Mouse (Mus musculus): ENCODE results near the gene Fndc11.

The Fndc11 gene

DNA sequence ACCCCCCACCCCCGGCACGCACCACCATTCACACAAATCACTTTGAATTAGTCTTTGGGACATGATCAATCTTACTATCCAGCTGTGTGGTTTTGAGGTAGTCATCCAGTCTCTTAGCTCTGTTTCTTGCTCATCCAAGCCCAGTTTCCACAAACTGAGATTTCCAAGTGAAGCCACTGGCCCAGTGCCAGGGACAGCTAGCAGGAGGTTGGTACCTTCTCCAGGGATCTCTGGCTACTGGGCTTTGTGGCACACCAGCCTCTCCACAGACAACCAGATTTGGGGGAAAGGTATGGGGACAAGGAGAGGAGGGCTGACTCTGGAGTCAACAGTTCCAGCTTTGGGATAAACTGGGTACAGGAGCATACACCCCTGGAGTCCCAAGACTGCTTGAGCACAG is 548 bp downstream of the Fndc11 start:
- no peak for DNase-seq

- DNase-seq, result no peak
These were observed 5.2 kb downstream of the Fndc11 start for GRCm38 (mm10) chr2:181224994-181225393.

GRCm38 (mm10) chr2:181227122-181227521 is 7.3 kb downstream of the Fndc11 start:
- DNase-seq, result no peak

DNA sequence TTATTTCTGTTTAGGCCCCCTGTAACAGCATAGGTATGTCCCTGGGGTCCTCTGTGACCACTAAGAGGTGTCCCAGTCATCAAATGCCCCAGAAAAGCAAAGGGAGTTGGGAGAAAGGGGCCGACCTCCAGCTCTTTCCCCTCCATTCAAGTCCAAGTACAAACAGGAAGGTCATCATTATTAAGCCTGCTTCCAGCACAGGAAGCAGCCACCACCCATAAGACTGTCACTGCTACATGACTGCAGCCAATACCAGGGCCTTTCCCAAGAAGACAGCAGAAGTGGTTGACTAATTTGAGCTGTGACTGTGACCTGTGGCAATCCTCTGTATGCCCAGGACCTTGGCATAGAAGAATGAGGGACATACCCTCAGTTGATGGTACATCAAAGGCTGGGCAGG is 8.5 kb downstream of the Fndc11 start:
- peak; percentile 44 for DNase-seq

DNA sequence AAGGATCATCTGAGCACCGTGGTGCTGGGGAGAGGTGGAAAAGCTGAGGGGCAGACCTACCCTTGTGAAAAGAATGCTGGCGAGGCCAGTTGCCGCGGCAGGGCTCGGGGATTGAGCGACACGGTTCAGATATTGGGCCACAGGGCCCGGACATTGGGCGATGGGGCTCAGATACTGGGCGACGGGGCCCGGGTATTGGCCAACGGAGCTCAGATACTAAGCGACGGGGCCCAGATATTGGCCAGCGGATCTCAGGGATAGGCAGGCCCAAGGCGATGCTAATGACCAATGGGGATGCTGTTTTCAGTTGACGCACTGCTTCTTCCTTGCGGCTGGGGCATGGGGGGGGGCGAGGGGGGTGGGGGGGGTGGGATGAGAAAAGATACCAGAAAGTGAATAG is 11.4 kb downstream of the Fndc11 start:
- DNase-seq, result no peak

DNA sequence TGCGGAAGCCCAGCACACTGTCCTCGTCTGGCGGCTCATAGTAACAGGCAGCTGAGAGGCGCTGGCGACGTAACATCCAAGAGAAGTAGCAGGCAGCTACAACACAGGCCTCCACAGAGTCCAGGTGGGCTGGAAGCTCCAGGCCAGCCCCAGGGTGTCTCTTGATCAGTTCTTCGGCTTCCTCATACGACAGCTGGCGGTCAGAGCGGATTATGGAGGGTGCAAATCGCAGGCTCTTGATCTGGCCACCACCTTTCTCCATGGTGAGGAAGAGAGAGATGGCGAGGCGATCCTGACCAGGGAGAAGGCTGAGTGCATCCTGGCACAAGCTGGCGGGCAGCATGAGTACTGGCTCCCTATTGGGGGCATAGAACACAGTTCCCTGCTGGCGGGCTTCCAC is 13.6 kb downstream of the Fndc11 start:
- no peak for DNase-seq

GRCm38 (mm10) chr2:181234680-181235079 is 14.9 kb downstream of the Fndc11 start:
- no peak for DNase-seq

DNA sequence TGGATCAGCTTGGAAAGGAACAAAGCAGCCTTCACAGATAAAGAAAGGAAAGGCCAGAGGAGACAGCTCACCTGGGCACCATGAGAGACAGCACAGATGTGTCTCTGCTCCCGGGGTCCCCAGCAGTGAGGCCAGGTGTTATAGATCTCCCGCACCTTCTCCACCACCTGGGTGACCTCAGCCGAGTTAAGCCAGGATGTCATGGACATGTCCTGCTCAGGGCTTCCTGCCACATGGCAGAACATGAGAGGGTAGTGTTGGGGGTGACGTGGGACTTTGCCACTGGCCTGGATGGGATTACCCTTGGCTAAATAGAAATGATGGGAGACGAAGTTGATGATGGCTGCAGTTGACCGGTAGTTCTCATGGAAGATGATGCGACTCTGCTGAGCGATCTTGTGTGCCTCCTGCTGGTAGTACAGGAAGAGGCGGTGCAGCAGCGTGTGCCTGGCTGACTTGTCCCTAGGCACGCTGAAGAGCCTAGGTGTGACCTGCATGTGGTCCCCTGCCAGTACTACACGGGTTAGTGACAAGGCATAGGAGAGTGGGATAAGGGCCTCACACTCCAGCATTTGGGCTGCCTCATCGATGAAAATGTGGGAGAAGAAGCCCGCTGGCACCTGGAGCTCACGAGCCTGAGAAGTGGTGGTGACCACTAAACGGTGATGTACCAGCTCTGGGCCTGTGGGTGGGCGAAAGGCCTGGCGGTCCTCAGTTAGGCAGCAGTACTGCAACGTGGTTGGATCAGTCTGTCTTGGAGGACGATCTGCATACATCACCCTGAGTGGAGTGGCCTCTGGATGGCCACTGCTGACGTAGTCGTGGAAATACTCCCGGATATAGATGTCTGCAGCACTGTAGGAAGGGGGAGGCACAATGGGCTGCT is 16.1 kb downstream of the Fndc11 start:
- peak; percentile 30 for DNase-seq

- no peak for DNase-seq
These were observed 17.6 kb downstream of the Fndc11 start for GRCm38 (mm10) chr2:181237251-181238014.

- no peak for DNase-seq
These were observed 18.3 kb downstream of the Fndc11 start for GRCm38 (mm10) chr2:181238091-181238610.

DNA sequence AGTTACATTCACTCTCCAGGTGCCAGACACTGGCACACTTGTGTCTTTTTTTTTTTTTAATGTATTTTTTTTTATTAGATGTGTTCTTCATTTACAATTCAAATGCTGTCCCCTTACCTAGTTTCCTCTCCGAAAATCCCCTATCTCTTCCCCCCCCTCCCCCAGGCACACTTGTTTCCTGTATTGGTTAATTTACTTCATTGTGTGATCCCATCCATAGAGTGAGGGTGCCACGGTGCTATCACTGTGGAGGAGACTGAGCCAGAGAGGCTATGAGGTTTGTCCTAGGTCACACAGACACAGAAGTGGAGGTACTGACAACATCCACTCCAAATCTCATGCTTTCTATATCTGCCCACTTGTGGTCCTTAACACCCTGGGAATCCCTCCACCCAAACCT is 19.0 kb downstream of the Fndc11 start:
- no peak for DNase-seq

GRCm38 (mm10) chr2:181239261-181239660 is 19.4 kb downstream of the Fndc11 start:
- DNase-seq, result no peak

DNA sequence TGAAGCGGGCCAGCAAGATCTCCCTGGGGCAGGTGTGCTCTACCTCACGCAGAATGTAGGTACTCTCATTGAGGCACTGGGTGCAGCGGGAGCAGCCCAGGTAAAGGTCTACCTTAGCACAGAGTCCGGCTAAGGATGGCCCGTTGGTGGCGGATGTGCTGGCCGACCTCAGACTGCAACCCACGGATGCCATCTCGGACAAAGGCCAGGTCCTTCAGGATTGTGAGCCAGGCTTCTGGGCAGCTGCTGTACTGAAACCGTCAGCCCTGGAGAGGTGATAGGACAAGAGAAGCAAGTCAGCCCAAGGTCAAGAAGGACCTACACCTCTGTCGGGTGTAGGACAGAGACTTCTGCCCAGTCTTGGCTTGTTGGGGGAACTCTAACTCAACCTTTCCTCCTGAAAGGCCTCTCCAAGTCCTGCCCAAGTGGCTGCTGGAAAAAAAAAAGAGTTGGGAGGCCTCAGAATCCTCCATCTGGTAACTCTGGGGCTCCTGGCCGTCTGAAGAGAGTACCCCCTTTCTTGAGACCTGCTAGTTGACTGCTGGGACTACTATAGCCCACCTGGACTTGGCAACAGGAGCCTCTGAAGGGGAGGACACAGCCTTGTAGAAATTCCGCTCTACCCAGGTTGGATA is 21.1 kb downstream of the Fndc11 start:
- DNase-seq, result no peak

DNA sequence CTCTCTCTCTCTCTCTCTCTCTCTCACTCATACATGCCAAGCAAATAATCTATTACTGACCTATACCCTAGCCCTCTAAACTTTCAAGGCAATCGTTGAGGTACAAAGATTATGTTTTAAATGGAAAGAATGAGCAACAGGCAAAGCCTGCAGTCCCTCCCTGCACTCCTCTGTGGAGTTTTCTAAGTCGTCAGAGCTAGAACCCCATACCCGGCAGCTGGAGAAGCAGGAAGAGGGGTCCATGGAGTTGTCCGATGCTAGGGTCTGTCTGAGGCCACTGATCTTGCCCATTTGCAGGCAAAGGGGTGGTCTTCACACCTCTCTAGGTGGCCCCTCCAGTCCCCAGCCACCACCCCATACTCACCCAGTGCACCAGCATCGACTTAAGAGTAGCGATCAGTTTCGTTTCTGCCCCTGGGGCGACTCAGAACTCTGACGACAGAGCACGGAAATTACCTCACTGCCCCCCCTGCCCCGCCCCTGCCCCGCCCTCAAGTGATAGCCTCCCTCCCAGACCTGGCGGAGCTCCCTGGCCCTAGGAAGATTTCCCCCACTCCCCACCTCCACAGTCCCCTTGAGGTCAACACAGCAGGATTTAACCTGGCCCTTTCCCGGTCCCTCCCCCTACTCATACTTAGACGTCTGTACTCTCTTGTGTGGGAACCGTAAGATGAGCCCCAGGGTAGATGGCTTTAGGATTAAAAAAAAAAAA is 21.9 kb downstream of the Fndc11 start, which contains the start of gene Helz2:
Helz2 (minus strand) TSS at position 426 of the 712 bp plus-strand sequence.
- DNase-seq, result peak; percentile 63

GRCm38 (mm10) chr2:181242314-181242665 is 22.5 kb downstream of the Fndc11 start:
- DNase-seq, result no peak

DNA sequence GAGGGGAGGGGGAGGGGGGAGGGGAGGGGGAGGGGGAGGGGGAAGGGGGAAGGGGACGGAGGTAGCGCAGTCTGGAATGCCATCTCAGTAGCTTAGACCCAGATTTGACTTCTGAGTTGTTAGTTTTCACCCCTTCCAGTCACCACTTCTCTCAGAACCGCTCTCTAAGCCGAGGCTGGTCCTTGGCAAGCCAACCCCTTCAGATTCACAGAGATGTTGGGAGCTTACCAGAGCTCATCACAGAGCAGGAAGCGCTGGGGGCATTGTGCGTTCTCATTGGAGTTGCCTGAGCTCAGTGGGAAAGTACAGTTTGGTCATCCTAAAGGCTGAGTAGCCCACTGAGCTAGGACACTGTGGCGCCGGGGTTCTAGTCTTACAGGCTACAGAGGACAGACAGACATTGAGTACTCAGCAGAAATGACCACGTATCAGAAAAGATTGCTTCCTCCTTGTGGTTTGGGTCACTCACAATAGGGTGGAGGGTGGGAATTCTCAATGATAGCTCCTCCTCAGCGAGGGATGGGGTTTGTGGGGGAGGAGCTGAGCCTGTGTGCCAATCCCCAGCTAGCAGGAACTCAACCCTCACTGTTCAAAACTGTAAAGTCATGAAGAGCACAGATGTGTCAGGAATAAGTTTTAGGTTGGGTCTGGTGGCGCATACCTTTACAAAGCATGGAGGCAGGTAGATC is 24.0 kb downstream of the Fndc11 start:
- DNase-seq, result peak; percentile 72

GRCm38 (mm10) chr2:181245031-181245430 is 25.2 kb downstream of the Fndc11 start:
- no peak for DNase-seq

DNA sequence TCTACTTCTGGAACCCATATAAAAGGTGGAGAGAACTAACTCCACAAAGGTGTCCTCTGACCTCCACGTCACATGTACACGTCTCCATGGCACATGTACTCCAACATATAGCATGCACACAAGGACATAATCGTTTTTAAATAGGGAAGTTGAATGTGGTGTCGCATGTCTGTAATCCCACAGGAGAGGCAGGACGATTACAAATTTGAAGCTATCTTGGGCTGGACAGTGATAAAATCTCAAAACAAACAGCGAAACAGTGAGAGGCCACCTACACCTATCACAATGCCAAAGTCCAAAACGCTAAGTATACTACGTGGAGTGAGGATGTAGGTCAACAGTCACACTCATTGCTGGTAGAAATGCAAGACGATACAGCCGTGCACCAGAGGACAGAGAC is 29.4 kb downstream of the Fndc11 start:
- no peak for DNase-seq

- no peak for DNase-seq
These were observed 32.0 kb downstream of the Fndc11 start for GRCm38 (mm10) chr2:181251841-181252240.

DNA sequence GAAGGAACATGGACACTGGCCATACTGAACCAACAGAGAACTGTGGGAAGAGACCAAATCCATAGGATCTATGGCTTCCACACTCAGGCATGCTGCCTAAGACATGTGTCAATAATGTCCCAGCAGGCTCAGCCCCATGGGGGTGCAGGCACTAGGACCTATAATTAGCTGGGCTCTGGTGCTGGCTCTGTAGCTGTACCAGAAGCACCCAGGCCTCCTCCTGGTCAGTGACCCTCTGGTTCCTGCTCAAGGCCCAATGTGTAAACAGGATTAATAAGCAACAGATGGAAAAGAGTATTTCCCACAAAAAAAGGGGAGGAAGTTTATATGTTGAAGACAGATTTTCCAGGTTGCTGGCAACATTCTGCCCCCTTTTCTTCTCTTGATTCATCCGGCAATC is 33.4 kb downstream of the Fndc11 start:
- DNase-seq, result no peak

DNA sequence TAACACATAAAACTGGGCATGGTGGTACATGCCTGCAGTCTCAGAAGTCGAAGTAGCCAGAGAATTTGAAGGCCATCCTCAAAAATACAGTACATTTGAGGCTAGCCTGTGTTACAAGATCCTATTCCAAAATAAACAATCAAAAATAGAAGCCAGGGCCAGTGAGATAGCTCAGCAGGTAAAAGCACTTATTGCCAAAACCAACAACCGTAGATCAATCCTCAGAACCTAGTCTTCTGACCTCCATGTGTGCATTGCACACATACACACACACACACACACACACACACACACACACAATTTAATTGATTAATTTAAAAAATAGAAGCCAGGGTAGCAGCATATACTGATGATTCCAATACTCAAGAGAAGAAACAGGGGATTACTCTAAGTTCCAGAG is 47.0 kb downstream of the Fndc11 start:
- DNase-seq, result no peak

DNA sequence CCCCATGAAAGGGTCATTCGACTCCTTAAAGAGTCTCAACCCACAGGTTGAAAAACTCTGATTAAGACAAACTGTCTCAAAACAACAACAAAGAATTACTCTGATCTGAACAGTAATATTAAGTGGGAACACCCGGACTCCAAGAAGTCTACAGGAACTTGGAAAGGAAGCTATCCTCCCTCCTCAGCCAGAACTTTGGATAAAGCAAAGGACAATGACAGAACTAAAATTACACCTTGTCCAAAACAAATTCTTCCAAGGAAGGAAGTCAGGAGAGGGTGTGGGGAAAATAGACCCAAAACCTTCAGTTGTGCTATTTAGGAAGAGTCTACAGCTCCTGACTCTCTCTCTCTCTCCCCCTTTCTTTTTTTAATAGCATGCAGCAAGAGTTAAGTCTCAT is 52.3 kb downstream of the Fndc11 start:
- DNase-seq, result no peak
